Mouse (Mus musculus): Measurements from ENCODE around the gene Pip5kl1. TPM values are rescaled to one million over a fixed set of nuclear protein-coding genes. Genes with fewer than 3 reads are reported as not detected.

The Pip5kl1 gene
- total RNA-seq, 2 experiments from 2014 or later = 4.4 to 5.0 TPM

GRCm38 (mm10) chr2:32612274-32612673 lies 37.7 kb downstream of the Pip5kl1 start:
- no peak for DNase-seq (ENCODE audit: low spot score in 2 of 2)
- H3K27ac ChIP-seq = no peak overlapping the region
- no peak for TF ChIP-seq CTCF (conservative IDR thresholded peaks at IDR 0.05)
- no peak overlapping the region for H3K4me3 ChIP-seq

DNA sequence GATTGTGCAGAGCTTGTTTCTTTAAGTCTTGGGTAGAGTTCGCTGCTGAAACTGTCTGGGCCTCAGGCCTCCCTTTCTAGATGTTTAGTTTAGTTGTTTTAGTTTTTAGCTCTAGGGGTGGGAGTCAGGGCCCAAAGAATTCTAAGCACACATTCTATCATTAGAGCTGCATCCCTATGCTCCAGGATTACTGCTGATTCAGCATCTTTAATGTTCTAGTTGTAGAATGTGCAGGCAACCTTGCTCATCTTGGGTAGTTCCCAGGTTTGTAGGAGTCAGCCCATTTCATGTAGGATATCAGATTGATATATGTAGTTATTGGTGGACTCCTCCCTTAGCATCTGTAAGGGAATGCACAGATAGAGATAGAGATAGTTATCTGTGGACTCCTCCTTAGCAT lies 42.5 kb downstream of the Pip5kl1 start:
- no peak for DNase-seq (ENCODE audit: low spot score in 2 of 2)
- no peak for TF ChIP-seq CTCF (conservative IDR thresholded peaks at IDR 0.05)
- Histone ChIP-seq H3K4me3 (no peak overlapping the region), H3K27ac (no peak overlapping the region)

GRCm38 (mm10) chr2:32617601-32618000 lies 43.0 kb downstream of the Pip5kl1 start:
- TF ChIP-seq CTCF (conservative IDR thresholded peaks at IDR 0.05) = peak; percentile 68
- Histone ChIP-seq H3K4me3 (no peak overlapping the region), H3K27ac (no peak overlapping the region)
- no peak for DNase-seq (ENCODE audit: low spot score in 2 of 2)

DNA sequence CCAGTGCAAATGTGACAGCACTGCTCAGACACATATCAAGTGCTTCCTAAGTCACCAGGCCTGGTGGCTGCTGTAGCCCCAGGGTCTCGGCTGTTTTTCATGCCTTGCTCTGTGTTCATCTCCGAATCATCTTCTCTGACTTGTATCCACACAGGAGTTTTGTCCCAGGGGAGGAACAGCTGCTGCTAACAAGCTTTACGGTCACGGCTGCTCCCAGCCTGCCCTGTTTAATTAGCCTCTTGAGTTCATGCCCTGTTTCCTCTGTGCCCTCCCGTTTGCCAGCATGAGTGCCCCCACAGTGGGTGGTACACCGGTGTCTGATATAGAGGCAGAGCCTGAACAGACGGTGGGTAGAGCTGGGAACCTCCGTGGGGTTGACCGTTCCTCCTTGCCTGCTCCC lies 43.5 kb downstream of the Pip5kl1 start:
- Histone ChIP-seq H3K4me3 (no peak overlapping the region), H3K27ac (no peak overlapping the region)
- no peak for TF ChIP-seq CTCF (conservative IDR thresholded peaks at IDR 0.05)

DNA sequence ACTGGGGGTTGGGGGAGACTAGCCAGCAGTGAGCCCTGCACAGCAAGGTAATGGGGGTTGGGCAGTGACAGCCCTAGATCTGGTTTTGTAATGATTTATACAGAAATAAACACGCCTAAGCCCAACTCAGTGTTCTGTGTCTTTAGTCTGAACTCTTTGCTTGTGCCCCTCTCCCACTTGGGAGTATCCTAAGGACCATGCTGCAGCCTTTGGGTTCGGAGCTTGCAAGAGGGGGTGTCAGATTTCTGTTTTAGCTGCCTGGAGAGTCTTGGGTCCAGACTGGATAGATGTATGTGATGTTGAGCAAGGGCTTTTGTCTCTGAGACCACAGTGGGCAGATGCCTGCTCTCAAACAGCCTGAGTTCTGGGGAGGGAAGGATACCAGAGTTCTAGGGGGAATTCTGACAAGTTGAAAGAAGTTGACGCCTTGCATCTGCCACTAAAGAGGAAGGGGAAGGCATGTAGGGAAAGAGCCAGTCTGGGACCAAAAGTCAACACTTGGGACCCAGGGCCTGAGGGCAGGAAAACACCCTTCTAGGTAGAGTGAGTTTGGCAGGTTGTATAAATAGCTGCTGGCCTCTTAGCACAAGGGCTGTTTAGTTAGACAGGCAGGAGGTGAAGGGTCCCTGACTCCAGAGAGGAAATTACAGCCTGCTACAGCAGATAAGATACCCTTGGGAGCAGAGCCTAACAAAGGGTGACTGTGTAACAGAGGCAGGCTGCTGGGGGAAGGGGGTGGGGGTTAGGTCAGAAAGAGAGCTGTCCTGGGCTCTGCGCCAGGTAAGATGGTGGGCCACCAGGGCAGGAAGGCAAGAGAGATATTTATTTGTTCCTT lies 46.3 kb downstream of the Pip5kl1 start:
- TF ChIP-seq CTCF (conservative IDR thresholded peaks at IDR 0.05) = no peak
- DNase-seq (ENCODE audit: low spot score in 2 of 2) = no peak
- Histone ChIP-seq H3K27ac (peak overlapping the region; percentile 46; the same call in 1 of the 2 replicates), H3K4me3 (no peak overlapping the region)

More for the DNA sequence above, 43.5 kb downstream of the Pip5kl1 start:
- no peak for DNase-seq (ENCODE audit: low spot score in 2 of 2)

- no peak for TF ChIP-seq CTCF (conservative IDR thresholded peaks at IDR 0.05)
- no peak for DNase-seq (ENCODE audit: low spot score in 2 of 2)
- Histone ChIP-seq H3K27ac (peak within 1 kb of the TSS; percentile 46; the same call in 1 of the 2 replicates), H3K4me3 (no peak within 1 kb of the TSS)
Measured at GRCm38 (mm10) chr2:32621517-32621859, 46.9 kb downstream of the Pip5kl1 start, which contains the start of gene Ak1. Gene Ak1 (plus strand): TSS chr2:32621758.

GRCm38 (mm10) chr2:32624111-32624748 lies 49.6 kb downstream of the Pip5kl1 start:
- peak overlapping the region; percentile 99 for H3K27ac ChIP-seq
- DNase-seq (ENCODE audit: low spot score in 2 of 2) = no peak
- no peak for TF ChIP-seq CTCF (conservative IDR thresholded peaks at IDR 0.05)
- no peak overlapping the region for H3K4me3 ChIP-seq

- DNase-seq (ENCODE audit: low spot score in 2 of 2) = peak; percentile 88 to 95
- TF ChIP-seq CTCF (conservative IDR thresholded peaks at IDR 0.05) = peak; percentile 53
- peak overlapping the region; percentile 99 for H3K27ac ChIP-seq
- peak overlapping the region; percentile 70 for H3K4me3 ChIP-seq
Measured at GRCm38 (mm10) chr2:32625212-32625872, 50.7 kb downstream of the Pip5kl1 start.

DNA sequence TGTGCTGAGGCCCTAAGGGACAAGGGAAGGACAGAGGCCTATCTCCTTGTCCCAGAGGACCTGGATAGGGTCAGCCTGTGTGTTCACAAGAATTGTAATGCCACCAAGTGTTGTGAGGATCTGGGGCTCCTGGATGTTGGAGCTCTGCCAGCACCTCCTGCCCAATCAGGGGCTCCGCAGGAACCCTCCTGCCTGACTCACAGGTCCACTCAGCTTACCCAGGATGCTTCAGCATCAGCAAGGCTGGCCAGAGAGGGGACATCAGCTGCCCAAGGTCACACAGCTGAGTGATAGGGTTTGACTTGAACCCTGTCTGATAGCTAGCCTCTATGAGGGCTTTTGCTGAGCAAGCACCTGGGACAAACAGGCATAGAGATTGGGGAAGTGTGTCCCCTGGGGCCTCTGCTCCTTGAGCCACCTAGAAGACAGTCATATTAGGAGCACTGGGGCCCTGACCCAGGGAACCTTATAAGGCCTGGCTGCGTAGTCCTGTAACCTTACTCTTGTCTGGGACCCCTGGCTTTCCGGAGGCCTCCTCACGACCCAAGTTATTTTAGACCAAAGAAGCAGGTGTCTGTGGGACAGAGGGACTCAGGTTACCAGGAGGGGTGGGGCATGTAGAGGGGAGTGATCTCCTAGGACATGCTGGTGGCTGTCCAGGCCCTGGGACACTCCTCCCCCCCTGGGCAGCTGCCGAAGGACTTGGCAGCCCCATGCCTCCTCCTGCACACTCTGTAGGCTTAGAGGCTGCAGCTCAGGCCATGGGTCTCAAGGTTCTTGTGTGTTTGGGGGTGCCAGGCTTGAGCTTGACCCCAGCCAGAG lies 51.5 kb downstream of the Pip5kl1 start:
- H3K4me3 ChIP-seq = peak overlapping the region; percentile 70
- no peak for TF ChIP-seq CTCF (conservative IDR thresholded peaks at IDR 0.05)
- peak overlapping the region; percentile 99 for H3K27ac ChIP-seq
- peak; percentile 54 to 65 for DNase-seq (ENCODE audit: low spot score in 2 of 2)

GRCm38 (mm10) chr2:32627266-32628043 lies 52.9 kb downstream of the Pip5kl1 start:
- H3K27ac ChIP-seq = peak overlapping the region; percentile 88
- no peak for TF ChIP-seq CTCF (conservative IDR thresholded peaks at IDR 0.05)
- no peak for DNase-seq (ENCODE audit: low spot score in 2 of 2)
- peak overlapping the region; percentile 46 for H3K4me3 ChIP-seq

DNA sequence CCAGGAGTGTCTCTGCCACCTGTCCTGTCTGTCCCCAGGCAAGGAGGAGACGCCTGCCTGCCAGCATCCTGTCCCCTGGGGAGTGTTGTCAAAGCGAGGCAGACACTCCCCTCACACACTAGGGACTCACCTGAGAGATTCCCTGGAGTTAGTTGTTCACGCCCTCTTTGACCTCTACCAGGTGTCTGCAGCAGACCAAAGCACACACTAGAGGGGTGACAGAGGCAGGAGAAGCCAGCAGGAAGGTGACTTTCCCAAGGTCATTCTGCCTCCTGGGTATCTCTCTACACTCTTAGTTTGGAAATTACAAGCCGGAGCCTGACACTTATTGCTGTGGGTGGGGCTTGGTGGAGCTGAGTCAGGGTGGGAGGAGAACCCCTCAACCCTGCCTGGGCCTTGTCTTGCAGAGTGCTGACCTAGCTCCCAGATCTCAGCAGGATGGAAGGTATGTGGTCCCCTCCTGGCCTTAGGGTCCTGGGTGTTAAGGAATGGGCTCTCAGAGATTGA lies 53.5 kb downstream of the Pip5kl1 start:
- Histone ChIP-seq H3K27ac (peak overlapping the region; percentile 88), H3K4me3 (peak overlapping the region; percentile 46)
- no peak for DNase-seq (ENCODE audit: low spot score in 2 of 2)
- no peak for TF ChIP-seq CTCF (conservative IDR thresholded peaks at IDR 0.05)

Measured in layer of hippocampus, adult 2 months (tissue).